ENCODE assay signal across 39 mouse cellular contexts in the genomic region with DNA sequence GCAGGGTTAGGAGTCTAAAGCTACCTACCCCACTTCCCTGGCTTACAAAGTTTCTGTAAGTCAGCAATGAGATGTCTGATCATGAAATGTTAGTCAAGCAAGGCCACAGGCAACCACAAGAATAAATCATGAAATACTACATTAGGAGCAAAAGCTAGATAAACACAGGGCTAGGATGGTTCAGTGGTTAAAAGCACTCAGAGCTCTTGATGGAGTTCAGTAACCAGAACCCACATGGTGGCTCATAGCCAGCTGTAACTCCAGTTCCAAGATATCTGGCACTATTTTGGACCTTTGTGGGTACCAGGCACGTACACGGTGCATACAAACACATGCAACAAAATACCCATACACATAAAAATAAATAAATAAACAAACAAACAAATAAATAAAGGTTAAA. TPM values are rescaled to one million over a fixed set of nuclear protein-coding genes. Genes with fewer than 3 reads are reported as not detected.
DNase-seq lines count a peak whose midpoint lies in the region; ATAC-seq and TF ChIP-seq lines count a peak whose summit lies in the region.
"Had no signal": no experiment of that assay in that cellular context is flagged by ENCODE, and none has a peak within 500 bp of the region (broad histone marks: within the 10 kb centered on the region; RNA-seq: fewer than 3 reads in every experiment).

No protein-coding gene starts in this region.

- H3K36me3 ChIP-seq in kidney, postnatal 0 days (ENCODE audit: insufficient read depth, low read length): no peaks in the 10 kb centered on the region
- H3K36me3 ChIP-seq in kidney, adult 2 months (ENCODE audit: control insufficient read depth, insufficient read depth, low read length): no peaks in the 10 kb centered on the region
- H3K36me3 ChIP-seq: embryonic facial prominence, embryonic 12.5 days; hindbrain, embryonic 12.5 days; neural tube, embryonic 12.5 days had no signal

- no peak overlapping the region for H3K4me3 ChIP-seq in kidney, postnatal 0 days (replicated peaks; ENCODE audit: low read depth, low read length)
- no peak overlapping the region for H3K4me3 ChIP-seq in kidney, adult 2 months (ENCODE audit: insufficient read depth, low read depth, low read length)
- H3K4me3 ChIP-seq: embryonic facial prominence, embryonic 12.5 days; forebrain, embryonic 10.5 days; hindbrain, embryonic 12.5 days; midbrain, embryonic 10.5 days; myocyte; neural tube, embryonic 12.5 days had no signal

- no peaks in the 10 kb centered on the region for H3K9me3 ChIP-seq in kidney, postnatal 0 days (replicated peaks; ENCODE audit: low read length)
- H3K9me3 ChIP-seq: embryonic facial prominence, embryonic 12.5 days; forebrain, embryonic 10.5 days; hindbrain, embryonic 12.5 days; midbrain, embryonic 10.5 days; neural tube, embryonic 12.5 days had no signal

- H3K27me3 ChIP-seq in kidney, postnatal 0 days (ENCODE audit: insufficient read depth, low read length): no peaks in the 10 kb centered on the region
- H3K27me3 ChIP-seq in kidney, adult 2 months (replicated peaks; ENCODE audit: control insufficient read depth, insufficient read depth, low read length): no peaks in the 10 kb centered on the region
- H3K27me3 ChIP-seq: embryonic facial prominence, embryonic 12.5 days; hindbrain, embryonic 12.5 days; neural tube, embryonic 12.5 days had no signal

- no peak overlapping the region for H3K4me2 ChIP-seq in kidney, postnatal 0 days (ENCODE audit: low read length)
- H3K4me2 ChIP-seq: embryonic facial prominence, embryonic 12.5 days; hindbrain, embryonic 12.5 days; neural tube, embryonic 12.5 days had no signal

- H3K9ac ChIP-seq in kidney, postnatal 0 days (ENCODE audit: low read depth, low read length): no peak overlapping the region
- H3K9ac ChIP-seq: embryonic facial prominence, embryonic 12.5 days; hindbrain, embryonic 12.5 days; liver, embryonic 14.5 days; neural tube, embryonic 12.5 days had no signal

- TF ChIP-seq CTCF in kidney, postnatal 0 days (IDR thresholded peaks at IDR 0.05; ENCODE audit: low read depth): no peak
- TF ChIP-seq CTCF in kidney, adult 2 months (conservative IDR thresholded peaks at IDR 0.05; ENCODE audit: insufficient read depth, insufficient read length, low read depth, low read length): no peak

- no peak for TF ChIP-seq POLR2A in kidney, adult 2 months (IDR thresholded peaks at IDR 0.05; ENCODE audit: low read depth, low read length)

- WGBS in kidney, postnatal 0 days: 67% methylated on average over 2 of the region's 2 CpGs
- 63% methylated on average over 2 of the region's 2 CpGs for WGBS in kidney, adult 2 months

- H3K27ac ChIP-seq in kidney, postnatal 0 days: no peak overlapping the region
- no peak overlapping the region for H3K27ac ChIP-seq in kidney, adult 2 months (ENCODE audit: insufficient read depth, low read depth, low read length)
- H3K27ac ChIP-seq: embryonic facial prominence, embryonic 12.5 days; forebrain, embryonic 10.5 days; hindbrain, embryonic 12.5 days; liver, embryonic 14.5 days; macrophage; midbrain, embryonic 10.5 days; neural tube, embryonic 12.5 days; stomach, postnatal 0 days had no signal

- ATAC-seq in kidney, postnatal 0 days (replicated peaks; ENCODE audit: low FRiP score, low read depth): no peak
- ATAC-seq: forebrain, embryonic 16.5 days; midbrain, embryonic 16.5 days had no signal

- peak; percentile 40 for DNase-seq in gastrocnemius, adult 18-20 months (ENCODE audit: low spot score)
- no peak for DNase-seq in gastrocnemius, postnatal 10 days
- DNase-seq in kidney, postnatal 0 days (ENCODE audit: low spot score): peak; percentile 15
- DNase-seq in kidney, adult 2 months: no peak
- DNase-seq in adrenal gland, postnatal 14 days: peak; percentile 9
- peak; percentile 27 for DNase-seq in skeletal muscle tissue, adult 2 months (ENCODE audit: low read depth, low spot score)
- DNase-seq in urinary bladder, postnatal 10 days (ENCODE audit: low spot score): no peak
- no peak for DNase-seq in cerebellum, adult 11-12 months
- DNase-seq: B cell, adult 2 months; cerebellum, adult 2 months; cerebellum, postnatal 25 days; gastrocnemius, postnatal 14 days; heart, adult 11 months; heart, postnatal 36 days; kidney, adult 9 months; kidney, postnatal 14 days; layer of hippocampus, adult 9-11 months; liver; lung, adult 2 months; lung, postnatal 10 days; right cerebral cortex, adult 18-20 months; thymus, adult 18-20 months; thymus, postnatal 36 days had no signal

- no peaks in the 10 kb centered on the region for H3K4me1 ChIP-seq in kidney, postnatal 0 days (replicated peaks; ENCODE audit: insufficient read depth, low read length)
- no peaks in the 10 kb centered on the region; the same call in 1 of the 2 replicates for H3K4me1 ChIP-seq in kidney, adult 2 months (ENCODE audit: control insufficient read depth, insufficient read depth, low read length)
- H3K4me1 ChIP-seq: embryonic facial prominence, embryonic 12.5 days; forebrain, embryonic 10.5 days; hindbrain, embryonic 12.5 days; midbrain, embryonic 10.5 days; neural tube, embryonic 12.5 days had no signal

RNA-seq across cellular contexts. Expression of a gene that starts 15.7 kb away (rescaled TPM):
- 10 to 100 TPM; 22.6 to 24.1 TPM for total RNA-seq in gastrocnemius, adult 18-20 months (2021)
- 10 to 100 TPM; 27.3 to 28.7 TPM for total RNA-seq in gastrocnemius, postnatal 10 days (2021)
- 15.8 and 18.9 TPM in 2 replicates for polyA plus RNA-seq in kidney, postnatal 0 days (2015; fragmentation: Nextera tagmentation; extraction: Ambion mirVana)
- polyA plus RNA-seq in kidney, adult 2 months (2012; rRNA removed): 10.2 and 11.3 TPM in 2 replicates
- 25.3 and 28.9 TPM in 2 replicates for total RNA-seq in adrenal gland, postnatal 14 days (2021)

RNA-seq across cellular contexts. Expression of a gene that starts 22.6 kb away (rescaled TPM):
- total RNA-seq in gastrocnemius, adult 18-20 months (2021): 1 to 10 TPM; 3.9 to 4.6 TPM
- 1 to 10 TPM; 5.6 to 7.1 TPM for total RNA-seq in gastrocnemius, postnatal 10 days (2021)
- 17.0 and 21.2 TPM in 2 replicates for polyA plus RNA-seq in kidney, postnatal 0 days (2015; fragmentation: Nextera tagmentation; extraction: Ambion mirVana)
- 6.5 and 6.7 TPM in 2 replicates for polyA plus RNA-seq in kidney, adult 2 months (2012; rRNA removed)
- 15.4 and 15.6 TPM in 2 replicates for total RNA-seq in adrenal gland, postnatal 14 days (2021)

RNA-seq across cellular contexts. Expression of a gene that starts 59.3 kb away (rescaled TPM):
- total RNA-seq in gastrocnemius, adult 18-20 months (2021): not detected
- total RNA-seq in gastrocnemius, postnatal 10 days (2021): not detected
- 1.2 and 2.0 TPM in 2 replicates for polyA plus RNA-seq in kidney, postnatal 0 days (2015; fragmentation: Nextera tagmentation; extraction: Ambion mirVana)
- polyA plus RNA-seq in kidney, adult 2 months (2012; rRNA removed): 7.9 TPM in 2 replicates
- not detected in 2 replicates for total RNA-seq in adrenal gland, postnatal 14 days (2021)
- total RNA-seq: gastrocnemius, postnatal 14 days; heart, postnatal 36 days; left cerebral cortex, postnatal 14 days had no signal
- polyA plus RNA-seq: brain, embryonic 14.5 days; cerebellum, adult 2 months; embryonic facial prominence, embryonic 12.5 days; forebrain, embryonic 10.5 days; forebrain, embryonic 16.5 days; heart, embryonic 14.5 days; hindbrain, embryonic 12.5 days; limb, embryonic 11.5 days; liver, embryonic 14.5 days; lung, adult 2 months; macrophage; midbrain, embryonic 10.5 days; midbrain, embryonic 16.5 days; myocyte; neural tube, embryonic 12.5 days; spleen, adult 2 months had no signal

Comparison
In these comparisons a context has a peak if more than half of its experiments do, and no peak if none do; other contexts are left out.
1. DNase-seq: peak in gastrocnemius, adult 18-20 months (single experiment), kidney, postnatal 0 days (single experiment), adrenal gland, postnatal 14 days (single experiment) and skeletal muscle tissue, adult 2 months (single experiment); none in gastrocnemius, postnatal 10 days (single experiment), kidney, adult 2 months (single experiment), urinary bladder, postnatal 10 days (single experiment) and cerebellum, adult 11-12 months (single experiment).